Mouse (Mus musculus) thymus, adult 2 months (tissue): ENCODE measurements at regions not wholly inside any gene's neighbourhood (a gene's known extent, or its start where the extent isn't known, plus 50 kb on each side); places are given as distances from the start of the nearest gene placed in this dataset.

Experiments
- DNase-seq: peaks from one replicate; pipeline ENCODE4 v3.0.0; 2021
- H3K27ac ChIP-seq: fragments of 200-500 bp; 2 replicates; pipeline ENCODE4 v1.5.1; 2012; ENCODE audit warnings: low read length, control low read depth; ENCODE audit not compliant: control insufficient read depth, insufficient read depth
- H3K27me3 ChIP-seq: fragments of 200-500 bp; 2 replicates; pipeline ENCODE4 v1.6.1; 2012; ENCODE audit warnings: mild to moderate bottlenecking, low read length, moderate library complexity, mixed read lengths; ENCODE audit not compliant: control insufficient read depth, insufficient read depth
- H3K36me3 ChIP-seq: fragments of 200-500 bp; 2 replicates; pipeline ENCODE4 v1.6.1; 2012; ENCODE audit warnings: mild to moderate bottlenecking, low read length, moderate library complexity; ENCODE audit not compliant: control insufficient read depth, insufficient read depth
- H3K4me1 ChIP-seq: fragments of 200-500 bp; replicated peaks from 2 replicates; pipeline ENCODE4 v1.6.1; 2012; ENCODE audit warnings: low read length; ENCODE audit not compliant: control insufficient read depth, insufficient read depth
- H3K4me3 ChIP-seq: fragments of 200-500 bp; 2 replicates; pipeline ENCODE4 v1.5.1; 2012; ENCODE audit warnings: mild to moderate bottlenecking, low read length, control low read depth, moderate library complexity; ENCODE audit not compliant: control insufficient read depth, insufficient read depth
- CTCF ChIP-seq: fragments of 200-500 bp; IDR thresholded peaks from 2 replicates; pipeline ENCODE4 v1.5.1; 2012; ENCODE audit warnings: mild to moderate bottlenecking, control low read depth, low read length, moderate library complexity, borderline replicate concordance; ENCODE audit not compliant: control insufficient read depth, poor library complexity, insufficient read depth; ENCODE audit errors: extremely low read depth
- POLR2A ChIP-seq: fragments of 200-500 bp; IDR thresholded peaks from 2 replicates; pipeline ENCODE4 v1.6.1; 2012; ENCODE audit warnings: mild to moderate bottlenecking, low read length, control low read depth, moderate library complexity; ENCODE audit not compliant: control insufficient read depth, poor library complexity, insufficient read depth; ENCODE audit errors: extremely low read depth
- WGBS: fragments of 180-500 bp; shearing (Covaris S2); methylation state at CpG from one replicate; pipeline ENCODE4 v1.1.7; 2018; 5-methylcytosine and 5-hydroxymethylcytosine counted together

DNA sequence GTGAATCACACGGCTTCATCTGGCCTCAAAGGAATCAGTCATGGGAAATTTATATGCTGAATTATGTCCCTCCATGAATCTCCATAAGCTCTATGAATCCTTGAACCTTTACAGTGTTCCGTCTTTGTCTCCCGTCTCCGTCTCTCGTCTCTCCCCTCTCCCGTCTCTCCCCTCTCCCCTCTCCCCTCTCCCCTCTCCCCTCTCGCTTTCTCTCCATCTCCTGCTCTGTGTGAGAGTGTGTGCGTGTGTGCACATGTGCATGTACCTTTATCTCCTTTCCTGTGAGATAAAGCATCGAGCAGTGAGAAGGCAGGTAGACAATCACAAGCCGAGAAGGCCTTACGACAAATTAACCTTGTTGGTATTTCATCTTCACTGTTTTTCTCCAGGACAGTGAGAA lies 134.6 kb upstream of the Prkcq start:
- H3K27me3 ChIP-seq: no peaks in the 10 kb centered on the region
- H3K4me3 ChIP-seq: no peak overlapping the region
- H3K36me3 ChIP-seq: no peaks in the 10 kb centered on the region
- 92% methylated on average over 11 of the region's 11 CpGs for WGBS
- H3K4me1 ChIP-seq: peaks cover 2% of the 10 kb centered on the region; the same call in 1 of the 2 replicates
- no peak for DNase-seq
- TF ChIP-seq POLR2A: no peak
- TF ChIP-seq CTCF: no peak
- H3K27ac ChIP-seq: no peak overlapping the region

DNA sequence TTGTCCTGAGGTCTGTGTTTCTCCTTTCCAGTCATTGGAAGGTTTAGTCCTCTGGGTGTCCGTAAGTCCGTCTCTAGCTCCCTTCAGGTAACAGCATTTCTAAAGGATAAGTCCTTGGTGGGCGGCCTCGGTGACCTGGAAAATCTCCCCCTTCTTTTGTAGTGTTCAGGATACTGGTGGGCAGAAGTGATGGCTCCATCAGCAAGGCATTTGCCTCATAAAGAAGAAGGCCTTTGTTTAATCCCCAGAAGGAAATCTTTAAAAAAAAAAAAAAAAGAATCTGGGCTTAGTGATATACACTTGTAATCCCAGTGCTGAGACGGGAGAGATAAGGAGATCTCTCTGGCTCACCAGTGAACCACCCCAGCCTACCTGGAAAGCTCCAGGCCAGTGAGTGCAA lies 133.5 kb upstream of the Prkcq start:
- WGBS: 97% methylated on average over 5 of the region's 5 CpGs
- Histone ChIP-seq H3K36me3 (no peaks in the 10 kb centered on the region), H3K4me1 (peaks cover 2% of the 10 kb centered on the region; the same call in 1 of the 2 replicates), H3K27ac (no peak overlapping the region), H3K4me3 (no peak overlapping the region), H3K27me3 (no peaks in the 10 kb centered on the region)
- no peak for DNase-seq
- TF ChIP-seq POLR2A (no peak), CTCF (no peak)

DNA sequence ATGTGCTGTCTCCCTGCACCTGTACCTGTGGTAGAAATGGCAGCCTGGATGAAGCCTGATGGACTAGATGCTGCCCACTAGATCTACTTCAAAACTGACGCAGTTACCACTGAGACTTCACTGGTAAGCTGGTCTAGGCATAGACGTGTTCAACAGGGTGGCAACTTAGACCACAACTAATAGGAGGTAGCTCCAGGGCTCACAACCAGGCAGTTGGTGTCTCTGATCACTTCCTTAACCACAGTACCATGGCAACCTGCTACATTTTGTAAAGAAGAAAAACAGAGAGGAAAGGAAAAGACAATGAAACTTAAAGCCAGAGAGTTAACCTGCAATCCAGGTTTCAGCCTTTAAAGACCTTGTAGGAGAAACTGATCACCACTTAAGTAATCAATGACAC lies 131.9 kb upstream of the Prkcq start:
- no peaks in the 10 kb centered on the region for H3K36me3 ChIP-seq
- H3K27ac ChIP-seq: no peak overlapping the region
- TF ChIP-seq CTCF (no peak), POLR2A (no peak)
- peaks cover 2% of the 10 kb centered on the region; the same call in 1 of the 2 replicates for H3K4me1 ChIP-seq
- no peaks in the 10 kb centered on the region for H3K27me3 ChIP-seq
- WGBS: 20% methylated on average over 2 of the region's 2 CpGs
- no peak for DNase-seq
- H3K4me3 ChIP-seq: no peak overlapping the region

DNA sequence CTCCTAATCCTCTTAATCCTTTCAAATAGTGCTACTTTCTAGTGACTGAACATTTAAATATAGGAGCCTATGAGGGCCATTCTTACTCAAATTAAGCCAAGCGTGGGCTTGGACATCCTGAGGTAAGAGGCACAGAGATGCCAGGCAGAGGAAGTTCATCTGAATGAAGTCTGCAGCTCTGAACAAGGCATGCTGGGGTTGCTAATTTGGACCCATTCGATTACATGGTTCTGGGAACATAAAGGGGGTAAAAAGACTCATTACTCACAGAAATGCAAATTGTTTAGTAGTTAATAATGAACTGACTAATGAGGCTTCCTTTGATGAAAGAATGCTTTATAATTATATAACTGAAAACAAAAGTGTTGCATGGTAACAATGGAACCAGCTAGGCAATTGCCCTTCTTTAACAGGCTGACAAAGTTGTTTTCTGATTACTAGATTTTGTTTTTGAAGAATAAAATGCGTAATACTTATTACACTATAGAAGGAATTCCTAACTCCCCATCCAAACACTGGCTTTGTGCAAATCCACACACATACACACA lies 127.1 kb upstream of the Prkcq start:
- DNase-seq: no peak
- no peaks in the 10 kb centered on the region for H3K36me3 ChIP-seq
- TF ChIP-seq CTCF: no peak
- no peaks in the 10 kb centered on the region for H3K27me3 ChIP-seq
- 93% methylated on average over 3 of the region's 3 CpGs for WGBS
- no peak overlapping the region for H3K4me3 ChIP-seq
- no peak overlapping the region for H3K27ac ChIP-seq
- no peaks in the 10 kb centered on the region for H3K4me1 ChIP-seq

DNA sequence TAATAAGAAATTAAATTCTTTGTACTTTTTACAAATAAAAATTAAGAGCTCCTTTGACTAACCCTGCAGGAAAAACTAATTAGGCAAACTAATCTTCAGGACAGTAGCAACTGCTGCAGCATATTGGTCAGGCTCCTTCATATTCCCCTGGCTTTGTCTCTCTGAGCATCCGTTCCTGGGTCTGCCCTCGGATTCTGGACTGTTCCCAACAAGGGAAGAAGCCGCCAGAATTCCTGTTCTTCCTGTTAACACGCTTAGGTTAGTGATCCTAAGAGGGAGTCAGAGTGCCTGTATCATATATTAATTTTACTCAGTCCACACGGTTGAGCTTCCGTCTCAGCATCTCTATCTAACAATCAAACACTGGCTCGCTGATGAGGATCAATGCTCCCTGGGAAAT lies 120.3 kb upstream of the Prkcq start:
- no peak for DNase-seq
- Histone ChIP-seq H3K27me3 (no peaks in the 10 kb centered on the region), H3K36me3 (no peaks in the 10 kb centered on the region), H3K4me3 (no peak overlapping the region), H3K27ac (no peak overlapping the region), H3K4me1 (no peaks in the 10 kb centered on the region)
- 91% methylated on average over 7 of the region's 7 CpGs for WGBS
- TF ChIP-seq CTCF (no peak), POLR2A (no peak)

DNA sequence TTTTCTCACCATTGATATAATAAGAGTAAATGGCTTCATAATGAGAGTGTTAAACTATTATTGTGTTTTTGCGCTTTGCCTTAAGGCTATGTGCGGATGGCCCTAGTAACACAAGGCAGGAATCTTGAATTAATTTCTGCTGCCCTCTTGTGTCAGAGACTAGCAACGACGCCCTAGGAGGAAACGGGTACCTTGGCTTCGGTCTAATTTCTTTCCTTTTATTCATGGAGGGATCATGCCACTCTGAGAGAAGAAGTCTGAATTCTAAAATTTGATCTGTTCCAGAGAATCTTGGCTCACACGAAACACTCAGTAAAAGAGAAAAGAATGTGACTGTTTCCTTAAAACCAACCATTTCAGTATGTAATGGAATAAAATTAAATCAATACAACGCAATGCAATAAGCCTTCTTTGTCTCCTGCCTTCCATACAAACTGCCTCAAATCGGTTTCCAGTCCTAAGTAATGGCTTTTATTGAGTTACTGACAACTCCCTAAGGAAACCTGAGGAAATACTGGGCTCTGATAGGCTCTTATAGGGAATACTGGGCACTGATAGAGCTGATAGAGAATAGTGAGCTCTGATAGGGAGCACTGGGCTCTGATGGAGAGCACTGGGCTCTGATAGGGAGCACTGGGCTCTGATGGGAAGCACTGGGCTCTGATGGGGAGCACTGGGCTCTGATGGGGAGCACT lies 112.0 kb upstream of the Prkcq start:
- Histone ChIP-seq H3K27me3 (no peaks in the 10 kb centered on the region), H3K36me3 (no peaks in the 10 kb centered on the region), H3K27ac (no peak overlapping the region), H3K4me1 (no peaks in the 10 kb centered on the region), H3K4me3 (no peak overlapping the region)
- peak; percentile 57 for DNase-seq
- TF ChIP-seq CTCF (no peak), POLR2A (no peak)
- WGBS: 23% methylated on average over 9 of the region's 9 CpGs

DNA sequence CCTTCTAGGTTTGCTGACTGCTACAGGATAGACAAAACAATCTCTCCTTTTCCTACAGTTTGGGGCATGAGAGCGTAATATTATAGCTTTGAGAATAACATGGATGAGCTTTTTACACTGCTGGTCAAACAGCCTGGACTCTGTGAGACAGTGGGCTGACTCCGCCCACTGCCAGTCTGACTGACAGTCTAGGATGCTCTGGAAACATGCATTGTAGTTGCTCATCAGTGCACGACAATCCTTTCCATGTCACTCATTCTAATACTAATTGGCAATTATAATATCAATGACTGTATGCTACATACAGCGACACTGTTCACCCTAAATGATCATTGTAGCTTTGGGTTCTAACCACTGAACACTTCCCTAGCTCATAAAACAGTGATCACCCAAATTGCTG lies 104.5 kb upstream of the Prkcq start:
- WGBS: 94% methylated on average over 4 of the region's 4 CpGs
- DNase-seq: no peak
- H3K27me3 ChIP-seq: no peaks in the 10 kb centered on the region
- H3K27ac ChIP-seq: no peak overlapping the region
- H3K36me3 ChIP-seq: no peaks in the 10 kb centered on the region
- H3K4me1 ChIP-seq: no peaks in the 10 kb centered on the region
- no peak for TF ChIP-seq POLR2A
- TF ChIP-seq CTCF: no peak
- no peak overlapping the region for H3K4me3 ChIP-seq
